In genomic region chr12:17795660-17796278, GRCm38 (mm10) we compare ENCODE assay signal across 8 mouse cellular contexts.
DNase-seq lines count a peak whose midpoint lies in the region; ATAC-seq and TF ChIP-seq lines count a peak whose summit lies in the region.

No protein-coding gene starts in this region.

- H3K4me3 ChIP-seq in lung, adult 2 months (replicated peaks; ENCODE audit: extremely low read depth, low read depth, low read length) = no peak overlapping the region

- WGBS in lung, adult 2 months = 62% methylated on average over 3 of the region's 3 CpGs

- no peak for ATAC-seq in megakaryocyte-erythroid progenitor cell, adult 5-6 weeks (replicated peaks; ENCODE audit: low FRiP score, low TSS enrichment, poor library complexity, severe bottlenecking)

- no peak for TF ChIP-seq POLR2A in lung, adult 2 months (IDR thresholded peaks at IDR 0.05; ENCODE audit: borderline replicate concordance, extremely low read depth, low read depth, low read length)

- DNase-seq in B cell, adult 2 months = peak; percentile 71 to 72
- peak; percentile 77 for DNase-seq in NIH3T3 (ENCODE audit: low read depth)
- DNase-seq in cerebellum, adult 9-11 months = peak; percentile 67
- DNase-seq in heart, adult 8-10 months (ENCODE audit: low spot score) = peak; percentile 71
- DNase-seq in kidney, postnatal 36 days = peak; percentile 80 to 95
- peak; percentile 75 for DNase-seq in lung, adult 2 months
- peak; percentile 48 for DNase-seq in retina, postnatal 7 days (ENCODE audit: low read depth, low spot score)

- no peaks in the 10 kb centered on the region for H3K4me1 ChIP-seq in lung, adult 2 months (ENCODE audit: control insufficient read depth, insufficient read depth, low read length)

- peak; percentile 44; the same call in 1 of the 2 replicates for TF ChIP-seq CTCF in lung, adult 2 months (IDR thresholded peaks at IDR 0.05; ENCODE audit: insufficient read depth, low read length)
